Mouse (Mus musculus) fibroblast of lung, adult 2 months (primary cell): ENCODE results near the gene Rfc1.
"Not testable (repeated sequence)": the region's sequence is repeated elsewhere in the genome, so short reads cannot be mapped to it uniquely, and the experiment has no call there.

Experiments used
- DNase-seq: peaks from one replicate; pipeline ENCODE4 v3.0.0-alpha.2; 2011; ENCODE audit warnings: low read depth

Gene Rfc1

DNA sequence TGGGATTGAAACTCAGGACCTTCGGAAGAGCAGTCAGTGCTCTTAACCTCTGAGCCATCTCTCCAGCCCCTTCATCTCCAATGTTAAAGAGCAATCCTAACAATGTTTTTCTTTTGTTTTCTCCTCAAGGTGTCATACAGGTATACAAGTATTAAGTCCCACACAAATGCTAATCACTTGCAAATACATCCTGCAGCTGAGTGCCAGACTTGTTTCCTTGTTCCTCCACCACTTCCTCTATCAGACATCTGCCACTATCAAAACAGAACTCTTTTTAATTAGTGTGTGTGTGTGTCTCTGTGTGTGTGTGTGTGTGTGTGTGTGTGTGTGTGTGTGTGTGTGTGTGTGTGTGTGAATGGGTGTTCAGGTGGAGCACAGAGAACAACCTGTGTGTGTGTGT lies 35.8 kb downstream of the Rfc1 start:
- DNase-seq = not testable (repeated sequence)

GRCm38 (mm10) chr5:65298167-65298950 lies 37.1 kb downstream of the Rfc1 start:
- no peak for DNase-seq

DNA sequence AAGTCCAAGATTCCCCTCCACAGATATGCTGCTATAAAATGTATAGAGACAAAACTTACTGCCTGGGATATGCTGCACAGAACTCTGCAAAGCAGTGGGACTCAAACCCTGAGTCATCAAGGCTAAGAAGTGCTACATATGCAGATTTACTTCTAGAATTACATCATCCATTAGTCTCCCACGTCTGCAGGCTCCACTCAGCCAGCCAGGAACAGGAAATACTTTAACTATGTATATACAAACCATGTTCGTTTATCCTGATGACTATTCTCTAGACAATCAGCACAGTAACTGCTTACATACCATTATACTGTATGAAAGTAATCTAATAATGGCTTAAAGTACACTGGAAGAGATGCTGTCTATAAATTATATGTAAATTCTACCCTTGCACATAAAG lies 41.2 kb downstream of the Rfc1 start:
- DNase-seq = no peak

GRCm38 (mm10) chr5:65293627-65294026 lies 41.8 kb downstream of the Rfc1 start:
- DNase-seq = no peak

DNA sequence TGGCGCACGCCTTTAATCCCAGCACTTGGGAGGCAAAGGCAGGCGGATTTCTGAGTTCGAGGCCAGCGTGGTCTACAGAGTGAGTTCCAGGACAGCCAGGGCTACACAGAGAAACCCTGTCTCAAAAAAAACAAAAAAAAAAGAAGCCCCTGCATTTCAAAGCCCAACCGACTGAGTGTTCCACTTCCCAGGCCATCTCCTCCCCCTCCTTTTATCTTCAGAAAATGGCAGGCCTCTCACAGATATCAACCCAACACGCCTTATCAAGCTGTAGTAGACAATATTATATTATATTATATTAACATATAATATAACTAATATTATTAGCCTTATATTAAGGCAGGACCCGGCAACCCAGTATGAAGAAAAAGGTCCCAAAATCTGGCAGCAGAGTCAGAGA lies 46.5 kb downstream of the Rfc1 start:
- not testable (repeated sequence) for DNase-seq

DNA sequence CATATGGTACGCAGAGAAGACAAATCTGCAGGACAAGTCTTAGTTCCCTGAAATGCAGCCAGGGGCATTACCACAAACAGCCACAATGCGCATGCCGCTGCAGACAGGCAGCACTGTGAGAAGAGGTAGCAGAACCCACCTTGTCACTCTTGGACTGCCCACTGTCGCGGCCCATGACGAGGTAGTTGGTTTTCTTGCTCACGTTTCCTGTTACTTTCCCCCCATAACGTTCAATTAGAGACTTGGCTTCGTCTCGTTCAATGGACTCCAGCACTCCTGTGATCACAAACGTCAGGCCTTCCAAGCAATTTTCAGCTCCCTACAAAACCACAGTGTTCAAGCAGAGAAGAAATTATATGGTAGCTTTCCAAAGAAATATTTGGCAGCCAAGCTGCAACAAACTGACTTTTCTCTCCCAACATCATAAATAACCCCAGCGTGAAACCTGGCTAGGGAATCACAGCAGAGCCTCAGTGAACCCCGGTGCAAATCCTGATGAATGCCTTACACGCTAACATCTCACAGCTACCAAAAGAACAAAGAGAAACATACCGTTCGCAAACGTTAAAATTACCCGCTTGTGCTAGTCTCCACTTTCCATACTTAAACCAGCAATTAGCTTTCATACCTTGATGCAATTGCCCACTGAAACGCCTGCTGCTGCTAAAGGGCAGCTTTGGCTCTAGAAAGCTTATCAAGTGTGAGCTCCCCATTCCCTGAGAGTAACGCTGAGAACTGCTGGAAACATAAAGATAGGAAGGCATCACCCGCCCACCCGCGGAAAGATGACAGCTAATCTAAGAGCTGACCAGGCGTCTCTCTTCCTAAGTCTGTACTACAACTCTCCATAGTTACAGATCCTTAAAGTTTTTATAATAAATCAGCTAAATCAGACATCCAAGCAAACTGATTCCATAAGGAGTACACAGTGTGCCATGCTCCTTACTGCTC lies 47.4 kb downstream of the Rfc1 start:
- peak; percentile 37 for DNase-seq

GRCm38 (mm10) chr5:65284171-65284570 lies 51.3 kb downstream of the Rfc1 start:
- DNase-seq = no peak

- no peak for DNase-seq
These were observed 54.3 kb downstream of the Rfc1 start for GRCm38 (mm10) chr5:65281216-65281615.

DNA sequence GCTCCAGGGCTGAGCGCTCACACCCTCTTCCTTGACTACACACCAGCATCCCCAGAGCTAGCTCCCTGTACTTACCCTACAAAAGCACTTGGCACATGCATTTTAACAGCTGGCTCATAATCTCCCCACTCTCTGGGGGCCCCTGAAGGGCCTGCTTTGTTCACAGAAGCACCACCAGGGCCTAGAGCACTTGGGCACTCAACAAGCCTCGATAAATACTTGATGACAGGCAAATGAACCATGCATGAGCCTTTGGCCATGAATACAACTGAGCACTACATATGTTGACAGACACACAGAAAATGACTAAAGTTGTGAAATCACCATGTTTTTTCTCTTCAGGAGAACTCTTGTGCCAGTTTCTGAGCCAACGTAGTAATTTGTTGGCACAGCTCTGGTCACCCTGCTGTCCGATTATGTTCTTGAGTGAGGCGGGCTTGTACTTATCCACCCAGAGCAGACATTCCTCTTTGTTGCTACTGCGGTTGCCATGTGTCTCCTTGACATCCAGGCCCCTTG lies 56.3 kb downstream of the Rfc1 start:
- DNase-seq = peak; percentile 25

DNA sequence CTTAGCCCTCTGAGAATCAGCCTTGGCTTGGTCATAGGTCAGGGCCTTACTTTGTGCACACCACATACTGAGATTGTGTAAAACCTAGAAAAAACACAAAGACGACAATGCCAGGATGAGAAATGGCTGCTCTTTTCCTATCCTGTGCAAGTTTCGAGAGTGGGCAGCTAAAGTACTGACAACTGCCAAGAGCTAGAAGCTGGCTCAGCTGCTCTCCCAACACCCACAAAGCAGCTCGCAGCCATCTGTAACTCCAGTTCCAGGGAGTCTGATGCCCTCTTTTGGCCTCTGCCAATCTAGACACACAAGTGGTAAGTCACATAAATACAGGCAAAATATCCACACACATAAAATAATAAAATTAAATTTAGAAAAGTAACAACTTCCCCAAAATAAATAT lies 61.5 kb downstream of the Rfc1 start:
- no peak for DNase-seq

- no peak for DNase-seq
These were observed 77.5 kb downstream of the Rfc1 start for GRCm38 (mm10) chr5:65257910-65258505.

DNA sequence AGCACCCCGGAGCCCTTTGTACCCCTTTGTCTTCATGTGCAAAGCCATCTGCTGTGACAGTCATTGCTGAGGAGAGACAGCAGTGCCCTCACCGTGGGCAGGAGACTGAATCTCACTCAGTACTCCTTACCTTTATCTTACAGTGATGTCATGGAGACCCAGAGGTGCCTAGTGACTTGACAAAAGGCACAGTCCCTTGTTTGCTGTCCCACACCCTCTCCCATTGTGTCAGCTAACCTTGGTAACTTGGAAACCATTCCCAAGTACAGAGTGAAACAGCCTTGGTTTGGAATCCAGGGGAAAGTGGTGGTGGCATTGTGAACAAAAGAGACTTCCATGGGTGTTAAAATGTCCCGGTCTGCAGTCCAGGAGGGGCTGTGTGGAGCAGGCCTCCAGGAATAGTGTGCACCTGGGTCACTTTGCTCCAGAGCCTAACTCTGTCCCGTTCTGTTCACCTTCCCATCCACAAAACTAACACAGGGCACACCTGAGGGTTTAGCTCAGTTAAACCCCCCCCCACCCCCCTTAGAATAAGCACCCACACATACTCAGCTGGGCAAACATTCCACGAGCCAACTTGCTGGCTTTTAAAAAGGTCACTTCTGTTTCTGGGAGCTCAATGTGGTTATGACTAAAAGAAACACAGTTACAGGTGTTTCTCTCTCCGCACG lies 85.2 kb downstream of the Rfc1 start:
- DNase-seq = no peak

DNA sequence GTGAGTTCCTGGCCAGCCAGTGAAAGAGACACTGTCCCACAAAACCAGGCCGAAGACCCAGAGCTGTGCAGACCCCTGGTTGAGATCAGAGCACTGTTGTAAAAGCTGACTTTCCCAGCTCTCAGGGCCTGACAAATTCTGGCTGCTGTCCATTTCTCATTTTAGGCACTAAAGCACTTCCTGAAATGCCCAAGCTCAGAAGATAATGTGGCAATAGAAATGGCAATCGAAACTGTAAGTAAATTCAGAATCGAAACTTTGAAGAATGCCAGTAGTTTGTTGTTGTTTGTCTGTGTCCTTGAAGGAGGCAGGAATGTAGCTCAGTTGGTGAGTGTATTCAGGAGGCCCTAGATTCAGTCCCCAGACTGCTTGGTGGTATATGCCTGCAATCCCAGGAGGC lies 88.2 kb downstream of the Rfc1 start:
- DNase-seq = no peak

GRCm38 (mm10) chr5:65242740-65243139 lies 92.7 kb downstream of the Rfc1 start:
- no peak for DNase-seq

DNA sequence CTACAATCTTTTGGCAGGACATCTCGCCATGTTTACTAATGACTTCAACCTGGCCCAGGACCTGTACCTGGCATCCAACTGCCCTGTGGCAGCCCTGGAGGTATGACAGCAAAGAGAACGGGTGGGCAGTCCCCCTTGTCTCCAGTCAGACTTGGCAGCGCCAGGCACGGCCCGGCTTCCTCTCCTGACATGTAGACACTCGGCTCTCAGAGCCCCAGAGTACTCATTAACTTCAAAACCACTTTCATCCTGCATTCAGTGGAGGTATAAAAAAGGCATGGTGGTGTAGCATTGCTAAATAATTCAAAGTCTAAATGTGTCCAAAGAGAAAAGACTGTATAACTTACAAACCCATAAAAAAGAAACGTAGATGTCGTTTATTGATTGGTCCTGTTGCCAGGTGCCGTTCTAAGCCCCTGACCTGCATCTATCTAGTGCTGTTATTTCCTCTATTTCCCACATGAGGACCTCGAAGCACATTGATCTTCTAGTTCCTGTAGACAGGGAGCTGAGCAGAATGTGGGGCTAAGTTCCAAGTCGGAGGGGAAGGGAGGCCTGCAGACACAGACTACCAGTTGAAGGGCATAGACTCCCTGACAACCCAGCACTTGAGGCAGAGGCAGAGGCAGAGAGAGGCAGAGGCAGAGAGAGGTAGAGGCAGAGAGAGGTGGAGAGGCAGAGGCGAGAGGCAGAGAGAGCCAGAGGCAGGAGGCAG lies 104.0 kb downstream of the Rfc1 start:
- no peak for DNase-seq

DNA sequence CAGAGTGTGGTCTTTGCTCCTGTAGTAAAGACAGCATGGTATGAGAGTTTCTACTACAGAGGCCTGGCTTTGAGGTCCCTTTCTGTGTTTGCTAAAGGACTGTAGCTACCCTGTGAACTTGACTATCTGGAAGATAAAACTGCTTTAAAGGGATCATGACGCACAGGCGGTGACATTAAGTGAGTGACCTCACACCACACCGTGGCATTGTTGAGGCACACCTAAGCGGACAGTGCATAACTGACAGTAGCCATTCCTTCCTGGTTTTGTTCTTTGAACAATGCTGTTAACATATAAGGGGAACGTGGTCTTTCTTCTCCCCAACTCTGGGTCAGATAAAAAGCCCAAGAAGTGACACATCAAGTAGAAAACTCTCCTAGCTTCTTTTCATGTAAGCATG lies 111.4 kb downstream of the Rfc1 start:
- no peak for DNase-seq

DNA sequence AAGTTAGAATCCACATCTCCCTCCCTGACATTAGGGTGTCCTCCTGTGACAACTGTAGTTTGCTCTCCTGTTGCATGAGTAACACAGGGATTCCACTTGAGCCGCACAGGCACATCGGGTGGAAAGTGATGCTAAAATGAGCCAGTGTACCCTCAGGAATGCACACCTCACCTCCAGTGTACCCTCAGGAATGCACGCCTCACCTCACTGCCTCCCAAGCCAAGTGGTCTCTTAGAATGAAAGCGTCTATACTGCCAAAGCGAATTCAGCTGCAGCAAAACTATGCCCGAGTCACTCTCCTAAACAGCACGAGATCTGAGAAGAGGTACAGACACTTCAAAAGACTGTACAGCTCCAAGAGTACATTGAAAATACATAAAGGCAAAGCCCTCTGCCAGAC lies 114.4 kb downstream of the Rfc1 start:
- no peak for DNase-seq

DNA sequence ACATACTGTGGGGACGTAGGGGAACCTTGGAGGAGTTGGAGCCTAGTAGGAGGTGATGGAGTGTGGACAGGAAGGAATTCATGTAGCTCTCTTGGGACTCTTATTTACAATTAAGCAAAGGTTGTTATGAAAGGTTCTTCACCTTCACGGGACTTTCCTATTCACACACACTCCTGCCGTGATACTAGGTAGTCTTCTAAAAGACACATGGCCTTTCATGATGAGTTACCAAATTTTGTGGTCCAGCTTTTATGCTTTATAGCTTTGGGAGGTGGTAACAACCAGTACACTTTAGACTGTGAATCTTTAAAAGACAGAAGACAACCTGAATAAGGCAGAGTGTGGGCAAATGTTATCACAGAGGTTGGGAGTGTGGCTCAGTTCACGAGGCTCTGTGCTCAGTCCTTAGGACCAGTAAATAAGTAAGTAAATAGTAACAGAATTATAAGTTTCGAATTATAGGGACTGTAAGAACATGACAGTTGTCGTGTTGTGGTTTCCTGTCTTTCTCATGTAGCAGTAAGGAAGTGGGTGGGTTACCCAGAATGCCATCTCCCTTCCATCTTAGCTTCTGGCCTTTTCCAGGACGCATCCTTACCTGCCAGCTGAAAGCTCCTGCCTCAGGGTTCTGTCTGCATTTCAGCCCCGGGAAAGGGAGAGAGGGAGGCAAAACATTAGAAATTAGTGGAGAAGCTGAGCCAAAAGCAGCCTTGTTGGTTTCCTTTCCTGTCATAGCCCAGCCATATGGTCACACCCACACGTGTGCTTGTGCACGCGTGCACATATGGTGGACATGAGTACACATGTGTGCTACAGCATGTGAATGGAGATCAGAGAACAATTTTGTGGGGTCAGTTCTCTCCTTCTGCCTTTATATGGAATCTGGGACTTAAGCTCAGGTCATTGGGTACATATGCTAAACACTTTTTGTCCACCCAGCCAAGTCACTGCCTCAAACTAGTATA lies 117.9 kb downstream of the Rfc1 start:
- DNase-seq = no peak

- DNase-seq = no peak
These were observed 122.1 kb downstream of the Rfc1 start for GRCm38 (mm10) chr5:65213321-65213720.
